Mouse (Mus musculus): Measurements from ENCODE around the gene Serpinb9b.

- TF ChIP-seq CTCF (IDR thresholded peaks at IDR 0.05; ENCODE audit: insufficient read depth, low read length) (no peak), POLR2A (IDR thresholded peaks at IDR 0.05; ENCODE audit: borderline replicate concordance, extremely low read depth, low read depth, low read length) (no peak)
These were observed 4.8 kb upstream of the Serpinb9b start for GRCm38 (mm10) chr13:33022371-33022770.

All from lung, adult 2 months (tissue).